Mouse (Mus musculus): ENCODE measurements at regions not wholly inside any gene's neighbourhood (a gene's known extent, or its start where the extent isn't known, plus 50 kb on each side); places are given as distances from the start of the nearest gene placed in this dataset.

DNA sequence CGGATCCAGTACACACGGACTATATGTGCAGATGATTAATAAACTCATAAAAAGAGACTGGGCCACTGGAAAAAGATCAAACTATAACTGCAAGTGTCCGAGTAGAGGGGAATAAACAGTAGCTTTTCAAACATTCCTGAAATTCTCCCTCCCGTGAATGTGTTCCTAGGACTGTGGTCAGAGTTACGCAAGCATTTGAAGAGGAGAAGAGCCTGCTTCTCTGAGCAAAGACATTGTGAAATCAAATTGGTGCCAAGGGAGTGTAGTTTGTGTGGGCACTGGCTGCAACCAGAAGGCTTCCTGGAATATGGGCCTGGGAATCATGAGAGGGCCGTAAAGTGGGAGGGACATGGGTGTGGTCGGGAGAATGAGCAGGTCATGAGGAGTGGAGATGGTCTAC is 78.3 kb upstream of the Stx18 start:
- TF ChIP-seq CTCF (IDR thresholded peaks at IDR 0.05; ENCODE audit: low read depth), result no peak
- TF ChIP-seq EP300 (IDR thresholded peaks at IDR 0.05; ENCODE audit: low read depth), result no peak
